Mouse (Mus musculus) left cerebral cortex, adult 9 months (tissue): ENCODE data around the gene Hist1h3e.
A peak's percentile ranks its signal among the peaks of the same experiment; 100 is the strongest.
"Not testable (repeated sequence)": the region's sequence is repeated elsewhere in the genome, so short reads cannot be mapped to it uniquely, and the experiment has no call there.

ENCODE experiments used
- DNase-seq, 2 experiments: peaks; one replicate each; pipeline ENCODE4 v3.0.0; 2022; ENCODE audit warnings: low spot score in 2 of 2

Gene Hist1h3e

GRCm38 (mm10) chr13:23582219-23583056 is 20.3 kb upstream of the Hist1h3e start:
- DNase-seq, result no peak

DNA sequence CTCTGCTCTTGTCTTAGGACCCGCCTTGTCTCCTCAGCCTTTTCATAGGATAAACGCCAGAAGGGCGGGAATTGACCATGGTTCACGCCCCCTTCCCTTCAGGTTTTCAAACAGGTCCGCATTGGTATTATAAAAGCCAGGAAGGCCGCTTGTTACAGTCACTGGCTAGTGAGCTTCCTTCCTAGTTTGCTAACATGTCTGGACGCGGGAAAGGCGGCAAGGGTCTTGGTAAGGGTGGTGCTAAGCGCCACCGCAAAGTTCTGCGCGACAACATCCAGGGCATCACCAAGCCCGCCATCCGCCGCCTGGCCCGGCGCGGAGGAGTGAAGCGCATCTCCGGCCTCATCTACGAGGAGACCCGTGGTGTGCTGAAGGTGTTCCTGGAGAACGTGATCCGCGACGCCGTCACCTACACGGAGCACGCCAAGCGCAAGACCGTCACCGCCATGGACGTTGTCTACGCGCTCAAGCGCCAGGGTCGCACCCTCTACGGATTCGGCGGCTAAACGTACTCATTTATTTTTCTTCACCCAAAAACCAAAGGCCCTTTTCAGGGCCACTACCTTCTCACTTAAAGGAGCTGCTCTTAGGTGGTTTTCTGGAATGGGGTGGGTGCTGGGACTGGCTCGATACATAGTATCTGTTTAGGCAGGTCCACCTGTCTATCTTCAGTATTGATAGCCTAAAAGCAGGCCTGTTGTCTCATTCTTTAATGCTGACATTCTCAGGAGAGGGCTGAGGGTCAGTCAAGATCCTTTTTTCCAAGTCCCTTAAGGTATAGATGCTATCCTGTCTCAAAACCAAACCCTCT is 19.4 kb upstream of the Hist1h3e start, which contains the start of gene Hist1h4d:
Hist1h4d (plus strand) TSS at position 191 of the 811 bp plus-strand sequence.
- DNase-seq, result peak; percentile 96 to 99

GRCm38 (mm10) chr13:23577835-23578234 is 15.7 kb upstream of the Hist1h3e start:
- no peak for DNase-seq

GRCm38 (mm10) chr13:23576906-23577639 is 14.9 kb upstream of the Hist1h3e start:
- DNase-seq, result no peak

GRCm38 (mm10) chr13:23576351-23576881 is 14.2 kb upstream of the Hist1h3e start:
- no peak for DNase-seq

DNA sequence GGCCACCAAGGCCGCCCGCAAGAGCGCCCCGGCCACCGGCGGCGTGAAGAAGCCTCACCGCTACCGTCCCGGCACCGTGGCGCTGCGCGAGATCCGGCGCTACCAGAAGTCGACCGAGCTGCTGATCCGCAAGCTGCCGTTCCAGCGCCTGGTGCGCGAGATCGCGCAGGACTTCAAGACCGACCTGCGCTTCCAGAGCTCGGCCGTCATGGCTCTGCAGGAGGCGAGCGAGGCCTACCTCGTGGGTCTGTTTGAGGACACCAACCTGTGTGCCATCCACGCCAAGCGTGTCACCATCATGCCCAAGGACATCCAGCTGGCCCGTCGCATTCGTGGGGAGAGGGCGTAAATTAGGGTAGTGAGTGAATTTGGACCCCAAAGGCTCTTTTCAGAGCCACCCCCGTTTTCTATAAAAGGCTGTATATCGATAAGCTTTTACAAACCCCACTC is 13.7 kb upstream of the Hist1h3e start:
- DNase-seq, result not testable (repeated sequence)

GRCm38 (mm10) chr13:23575271-23575851 is 13.2 kb upstream of the Hist1h3e start, which contains the start of gene Hist1h3d:
Hist1h3d (plus strand) TSS chr13:23575763.
- DNase-seq, result peak; percentile 69 to 83

DNA sequence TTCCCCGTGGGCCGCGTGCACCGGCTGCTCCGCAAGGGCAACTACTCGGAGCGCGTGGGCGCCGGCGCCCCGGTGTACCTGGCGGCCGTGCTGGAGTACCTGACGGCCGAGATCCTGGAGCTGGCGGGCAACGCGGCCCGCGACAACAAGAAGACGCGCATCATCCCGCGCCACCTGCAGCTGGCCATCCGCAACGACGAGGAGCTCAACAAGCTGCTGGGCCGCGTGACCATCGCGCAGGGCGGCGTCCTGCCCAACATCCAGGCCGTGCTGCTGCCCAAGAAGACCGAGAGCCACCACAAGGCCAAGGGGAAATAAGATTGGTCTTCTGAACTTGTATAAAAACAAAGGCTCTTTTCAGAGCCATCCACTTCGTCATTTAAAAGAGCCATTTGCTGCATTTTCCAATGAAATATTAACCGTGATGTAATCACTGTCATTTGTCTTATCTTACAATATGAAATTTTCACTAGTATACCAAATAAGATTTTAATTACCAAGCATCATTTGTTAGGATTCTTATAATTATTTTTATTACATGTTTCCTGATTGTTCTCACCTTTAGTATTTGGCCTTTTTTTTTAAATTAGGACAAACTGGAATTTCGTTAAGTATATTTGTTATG is 12.5 kb upstream of the Hist1h3e start:
- not testable (repeated sequence) for DNase-seq

DNA sequence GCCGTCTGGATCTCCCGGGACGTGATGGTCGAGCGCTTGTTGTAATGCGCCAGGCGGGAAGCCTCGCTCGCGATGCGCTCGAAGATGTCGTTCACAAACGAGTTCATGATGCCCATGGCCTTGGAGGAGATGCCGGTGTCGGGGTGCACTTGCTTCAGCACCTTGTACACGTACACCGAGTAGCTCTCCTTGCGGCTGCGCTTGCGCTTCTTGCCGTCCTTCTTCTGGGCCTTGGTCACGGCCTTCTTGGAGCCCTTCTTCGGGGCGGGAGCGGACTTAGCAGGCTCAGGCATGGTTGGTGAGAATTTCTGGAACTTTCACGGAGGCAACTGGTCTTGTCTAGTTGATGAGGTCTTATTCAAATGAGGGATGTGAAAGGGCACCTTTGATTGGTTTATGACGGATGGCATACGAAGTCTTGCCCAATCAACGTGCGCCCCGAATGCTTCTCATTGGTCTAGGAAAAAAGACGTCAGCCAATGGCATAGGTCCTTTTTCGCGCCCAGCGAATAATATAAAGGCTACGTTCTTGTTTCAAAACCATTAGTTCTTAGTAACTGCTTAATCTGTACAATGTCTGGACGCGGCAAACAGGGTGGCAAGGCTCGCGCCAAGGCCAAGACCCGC is 11.8 kb upstream of the Hist1h3e start, which contains the start of the genes Hist1h2bf and Hist1h2ad:
Hist1h2bf (minus strand) TSS at position 299 of the 627 bp plus-strand sequence.
Hist1h2ad (plus strand) TSS at position 484 of the 627 bp plus-strand sequence.
- peak; percentile 96 to 97 for DNase-seq

DNA sequence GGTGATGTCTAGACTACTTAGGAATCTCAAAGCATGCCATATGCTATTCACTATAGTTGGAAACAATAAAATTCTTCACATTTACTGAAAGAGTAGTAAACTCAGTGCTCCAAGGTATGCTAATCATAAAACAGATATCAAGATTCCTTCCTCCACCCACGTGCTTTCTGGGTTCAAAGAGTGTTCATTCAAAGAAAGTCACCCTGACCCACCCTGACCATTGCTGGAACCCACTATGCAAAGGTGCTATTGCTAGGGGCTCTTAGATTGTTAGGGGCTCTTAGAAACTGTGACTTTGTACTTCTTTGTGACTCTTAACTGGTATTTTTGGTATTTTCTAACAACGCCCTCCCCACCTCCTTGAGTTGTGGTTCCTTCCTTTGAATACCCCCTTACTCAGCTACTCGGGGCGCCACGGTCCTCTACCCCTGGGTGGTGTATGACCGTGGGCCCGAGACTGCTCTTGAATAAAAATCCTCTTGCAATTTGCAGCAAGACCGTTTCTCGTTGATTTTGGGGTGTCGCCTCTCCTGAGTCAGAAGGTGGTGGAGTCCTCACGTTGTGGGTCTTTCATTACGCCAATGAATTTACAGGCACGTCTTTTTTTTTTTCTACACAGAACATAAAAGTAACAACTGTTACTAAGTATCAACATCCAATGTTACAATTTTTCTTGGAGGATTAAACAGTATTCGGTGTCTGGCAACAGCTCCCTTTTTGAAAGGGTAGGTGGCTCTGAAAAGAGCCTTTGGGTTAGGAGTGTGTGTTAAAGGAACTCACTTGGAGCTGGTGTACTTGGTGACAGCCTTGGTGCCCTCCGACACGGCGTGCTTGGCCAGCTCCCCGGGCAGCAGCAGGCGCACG is 11.1 kb upstream of the Hist1h3e start:
- DNase-seq, result not testable (repeated sequence)

- no peak for DNase-seq
Observed at GRCm38 (mm10) chr13:23572218-23573033, 10.3 kb upstream of the Hist1h3e start.

- DNase-seq, result not testable (repeated sequence)
Observed at GRCm38 (mm10) chr13:23571504-23572217, 9.5 kb upstream of the Hist1h3e start.

DNA sequence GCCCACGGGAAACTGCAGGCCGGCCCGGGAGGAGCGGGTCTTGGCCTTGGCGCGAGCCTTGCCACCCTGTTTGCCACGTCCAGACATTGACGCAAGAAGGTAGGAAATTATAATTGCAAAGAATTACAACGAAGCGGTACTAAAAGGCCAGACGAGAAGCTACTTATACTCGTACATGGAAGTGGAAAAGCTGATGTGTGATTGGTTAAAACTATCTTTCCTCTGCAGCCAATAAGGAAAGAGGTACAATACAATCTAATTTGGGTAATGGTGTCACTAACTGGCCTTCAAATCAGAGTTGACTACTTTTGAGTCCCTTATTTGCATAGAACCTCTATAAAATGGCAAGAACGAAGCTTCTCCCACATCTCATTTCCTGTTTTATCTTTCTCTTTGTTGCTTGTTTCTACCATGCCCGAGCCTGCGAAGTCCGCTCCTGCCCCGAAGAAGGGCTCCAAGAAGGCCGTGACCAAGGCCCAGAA is 8.9 kb upstream of the Hist1h3e start, which contains the start of the genes Hist1h2ae and Hist1h2bg:
Hist1h2ae (minus strand) TSS at position 199 of the 482 bp plus-strand sequence.
Hist1h2bg (plus strand) TSS at position 375 of the 482 bp plus-strand sequence.
- DNase-seq, result peak; percentile 86 to 94

DNA sequence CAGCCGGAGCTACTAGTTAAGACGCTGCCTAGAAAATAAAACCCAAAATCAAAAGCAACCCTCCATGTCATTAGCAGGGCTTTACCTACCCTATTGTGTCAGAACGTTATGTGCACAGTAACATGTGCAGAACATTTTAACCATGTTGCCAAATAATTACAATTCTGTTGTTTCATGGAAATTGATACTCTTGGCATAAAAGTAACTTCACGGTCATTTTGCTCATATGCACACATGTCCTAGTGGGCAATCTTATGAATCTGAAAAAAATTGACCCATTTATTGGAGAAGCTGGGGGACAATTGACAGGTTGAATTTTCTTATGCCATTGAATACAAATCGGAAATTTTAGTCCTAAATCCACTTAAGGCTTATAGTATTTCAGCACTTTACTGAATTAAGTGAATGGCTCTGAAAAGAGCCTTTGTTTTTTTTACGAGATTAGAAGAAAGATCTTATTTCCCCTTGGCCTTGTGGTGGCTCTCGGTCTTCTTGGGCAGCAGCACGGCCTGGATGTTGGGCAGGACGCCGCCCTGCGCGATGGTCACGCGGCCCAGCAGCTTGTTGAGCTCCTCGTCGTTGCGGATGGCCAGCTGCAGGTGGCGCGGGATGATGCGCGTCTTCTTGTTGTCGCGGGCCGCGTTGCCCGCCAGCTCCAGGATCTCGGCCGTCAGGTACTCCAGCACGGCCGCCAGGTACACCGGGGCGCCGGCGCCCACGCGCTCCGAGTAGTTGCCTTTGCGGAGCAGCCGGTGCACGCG is 8.3 kb upstream of the Hist1h3e start:
- DNase-seq, result not testable (repeated sequence)

DNA sequence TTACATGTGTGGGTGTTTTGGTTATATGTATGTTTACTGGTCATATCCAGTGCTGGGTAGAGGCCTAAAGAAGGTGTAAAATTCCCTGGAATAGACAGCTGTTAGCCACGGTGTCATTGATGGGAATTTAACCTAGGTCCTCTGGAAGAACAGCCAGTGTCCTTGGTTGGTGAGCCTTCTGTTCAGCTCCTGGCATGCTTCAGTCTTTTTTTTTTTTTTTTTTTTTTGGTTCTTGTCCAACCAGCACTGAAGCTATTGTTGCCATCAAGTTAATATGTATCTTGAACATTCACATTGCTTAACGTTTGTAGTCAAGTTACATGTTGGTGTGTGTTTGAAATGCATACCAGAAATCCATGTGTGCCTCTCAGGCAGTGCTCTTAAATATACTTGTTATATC is 2.3 kb upstream of the Hist1h3e start:
- DNase-seq, result no peak
